Mouse (Mus musculus) leukemia stem cell, adult 10-12 weeks (primary cell): ENCODE results near the gene Sgce. TPM values are rescaled to one million over a fixed set of nuclear protein-coding genes. Genes with fewer than 3 reads are reported as not detected.

ENCODE experiments used
- polyA plus RNA-seq: library from polyadenylated mRNA; stranded (reverse); fragments of >175 nt; gene quantifications from 2 replicates; pipeline ENCODE4 v1.2.3, GENCODE M21; 2012; ENCODE audit warnings: low replicate concordance

Sgce gene
- polyA plus RNA-seq, result 0.17 TPM in 1 of 2 replicates, not detected in the other

DNA sequence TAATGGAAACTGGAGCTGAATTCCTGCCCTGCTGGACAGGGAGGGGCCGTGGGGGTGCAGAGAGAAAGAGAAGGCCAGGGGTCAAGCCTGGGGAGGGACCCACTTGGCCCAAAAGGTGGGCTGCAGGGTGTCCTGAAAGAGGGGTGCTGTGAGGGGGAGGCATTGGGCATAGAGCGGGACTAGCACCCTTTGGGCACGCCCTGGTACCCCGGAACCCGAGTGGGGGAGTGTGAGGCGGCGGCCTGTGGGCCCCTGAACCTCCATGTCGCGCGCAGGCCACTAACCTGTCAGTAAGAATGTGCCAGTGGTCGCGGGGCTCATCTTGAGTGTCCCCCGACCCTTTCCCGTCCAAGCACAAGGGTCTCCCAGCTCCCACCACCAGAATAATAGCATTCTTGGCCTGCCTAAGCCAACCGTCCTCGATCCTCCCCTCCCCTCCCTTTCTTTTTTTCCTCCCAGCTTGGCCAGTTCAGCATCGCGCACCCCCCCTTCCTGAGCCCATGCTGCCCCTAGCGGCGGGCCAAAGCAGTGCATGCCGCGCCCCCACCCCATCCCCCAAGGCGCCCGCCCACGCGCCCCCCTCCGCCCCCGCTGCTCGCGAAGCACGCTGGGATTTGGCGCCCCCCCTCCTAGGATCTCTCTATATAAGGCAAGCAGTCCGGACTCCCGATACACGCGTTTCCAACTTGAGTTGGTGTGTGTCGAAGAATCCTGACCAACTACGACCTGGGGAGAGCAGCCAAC is at the start of gene Sgce, which contains the start of gene Peg10:
Sgce (minus strand) TSS at position 512 of the 744 bp plus-strand sequence.
Peg10 (plus strand) TSS at position 611 of the 744 bp plus-strand sequence.

Other genes starting within 250 kb of the Sgce start
- gene Col1a2, start 242.4 kb downstream of the Sgce start, polyA plus RNA-seq, result 6.6 and 7.7 TPM in 2 replicates
- gene Casd1, start 146.4 kb downstream of the Sgce start, polyA plus RNA-seq, result 8.7 and 9.7 TPM in 2 replicates
- 0.14 and 0.24 TPM in 2 replicates for gene Peg10, start 99 bp upstream of the Sgce start, polyA plus RNA-seq
- gene Ppp1r9a, start 155.7 kb upstream of the Sgce start, polyA plus RNA-seq, result 0.70 and 0.96 TPM in 2 replicates